Mouse (Mus musculus) ES-E14 (cell line): ENCODE data around the gene Trpm7.

Experiments
- HCFC1 ChIP-seq: IDR thresholded peaks from 2 replicates; pipeline ENCODE4 v1.6.1; 2012; ENCODE audit warnings: low read length, inconsistent platforms, borderline replicate concordance; ENCODE audit not compliant: insufficient read depth
- ZC3H11A ChIP-seq: IDR thresholded peaks from 2 replicates; pipeline ENCODE4 v1.6.1; 2012; ENCODE audit warnings: low read depth, mild to moderate bottlenecking, inconsistent platforms, low read length, borderline replicate concordance
- ZNF384 ChIP-seq: IDR thresholded peaks from 2 replicates; pipeline ENCODE4 v1.6.1; 2012; ENCODE audit warnings: low read depth, low read length, inconsistent platforms

DNA sequence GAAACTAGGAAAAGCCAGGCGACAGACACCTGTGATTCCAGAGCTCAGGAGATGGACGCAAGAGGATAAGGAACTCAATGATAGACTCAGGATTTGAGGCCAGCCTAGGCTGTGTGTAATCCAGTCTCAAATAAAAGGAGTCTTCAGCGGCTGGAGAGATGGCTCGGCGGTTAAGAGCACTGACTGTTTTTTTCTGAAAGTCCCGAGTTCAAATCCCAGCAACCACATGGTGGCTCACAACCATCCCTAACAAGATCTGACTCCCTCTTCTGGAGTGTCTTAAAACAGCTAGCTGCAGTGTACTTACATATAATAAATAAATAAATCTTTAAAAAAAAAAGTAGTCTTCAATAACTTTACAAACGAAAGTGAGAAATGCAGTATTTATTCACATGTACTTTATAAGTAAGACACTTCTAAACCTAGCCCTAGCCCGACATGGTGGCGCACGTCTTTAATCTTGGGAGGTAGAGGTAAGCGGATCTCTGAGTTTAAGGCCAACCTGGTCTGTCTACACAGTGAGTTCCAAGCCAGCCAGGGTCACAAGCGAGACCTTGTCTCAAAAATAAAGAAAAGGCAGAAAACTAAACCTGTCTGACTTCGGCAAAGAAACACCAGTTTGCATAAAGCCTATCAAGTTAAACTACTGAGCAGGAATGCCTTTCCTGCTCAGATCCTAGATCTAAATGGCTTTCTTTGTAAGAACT is 1.1 kb downstream of the Trpm7 start:
- TF ChIP-seq ZNF384 (no peak), HCFC1 (no peak), ZC3H11A (no peak)
